Mouse (Mus musculus) small intestine, adult 2 months (tissue): ENCODE measurements around the gene Tmem108.

Experiments
- CTCF ChIP-seq: fragments of 200-500 bp; IDR thresholded peaks from 2 replicates; pipeline ENCODE4 v1.5.1; 2012; ENCODE audit warnings: low read depth, mild to moderate bottlenecking, control low read depth, inconsistent platforms, low read length, moderate library complexity, mixed read lengths; ENCODE audit not compliant: insufficient replicate concordance, insufficient read length; ENCODE audit errors: extremely low read depth
- POLR2A ChIP-seq: fragments of 200-500 bp; IDR thresholded peaks from 2 replicates; pipeline ENCODE4 v1.6.1; 2012; ENCODE audit warnings: low read depth, mild to moderate bottlenecking, control low read depth, inconsistent platforms, low read length, moderate library complexity

DNA sequence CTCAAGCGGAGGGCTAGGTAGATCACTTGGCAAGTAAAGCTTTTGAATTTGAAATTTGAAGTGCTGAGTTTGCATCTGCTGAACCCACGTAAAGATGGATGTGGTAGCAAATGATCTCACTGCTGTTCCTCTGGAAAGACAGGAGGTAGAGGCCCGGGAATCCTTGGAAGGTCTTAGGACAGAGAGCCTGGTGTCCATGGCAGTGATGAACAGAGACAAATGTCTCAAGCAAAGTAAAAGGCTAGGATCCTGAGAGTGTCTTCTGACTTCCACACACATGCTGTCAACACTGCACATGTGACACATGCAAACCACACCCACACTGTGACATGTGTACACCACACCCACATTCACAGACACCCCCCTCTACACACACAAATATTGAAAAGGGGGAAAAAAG lies 124.2 kb downstream of the Tmem108 start:
- no peak for TF ChIP-seq CTCF
- no peak for TF ChIP-seq POLR2A
